Mouse (Mus musculus): ENCODE results near the gene Trpm3. TPM values are rescaled to one million over a fixed set of nuclear protein-coding genes. Genes with fewer than 3 reads are reported as not detected.

Gene Trpm3
- polyA plus RNA-seq, 2 experiments = 0.03 TPM; not detected in 1

GRCm38 (mm10) chr19:22386890-22387289 lies 248.0 kb downstream of the Trpm3 start:
- TF ChIP-seq EP300 (IDR thresholded peaks at IDR 0.05; ENCODE audit: low read depth) (no peak), CTCF (IDR thresholded peaks at IDR 0.05; ENCODE audit: low read depth) (no peak)
- Histone ChIP-seq H3K9me3 (ENCODE audit: control insufficient read depth, low read length) (no peaks in the 10 kb centered on the region), H3K4me2 (ENCODE audit: low read depth) (no peak overlapping the region), H3K27me3 (ENCODE audit: control insufficient read depth, insufficient read depth, low read length) (no peaks in the 10 kb centered on the region), H3K9ac (replicated peaks) (no peak overlapping the region), H3K36me3 (replicated peaks; ENCODE audit: control insufficient read depth, insufficient read depth, low read depth) (no peaks in the 10 kb centered on the region), H3K27ac (no peak overlapping the region), H3K4me3 (ENCODE audit: insufficient read depth in 1 of 2, low read depth in 2 of 2, low read length in 2 of 2) (no peak overlapping the region), H3K4me1 (replicated peaks; ENCODE audit: control insufficient read depth in 2 of 2, insufficient read depth in 2 of 2, low read length in 1 of 2) (no peaks in the 10 kb centered on the region)
- 60% methylated on average over 3 of the region's 3 CpGs for WGBS (ENCODE audit: insufficient replicate concordance)
- no peak for ATAC-seq (ENCODE audit: insufficient read depth)
- no peak for DNase-seq (ENCODE audit: low read depth in 3 of 3, low spot score in 3 of 3)

- 63% methylated on average over 1 of the region's 1 CpGs for WGBS (ENCODE audit: insufficient replicate concordance)
- H3K4me2 ChIP-seq (ENCODE audit: low read depth) = no peak overlapping the region
- no peaks in the 10 kb centered on the region for H3K9me3 ChIP-seq (ENCODE audit: control insufficient read depth, low read length)
- no peak overlapping the region for H3K27ac ChIP-seq
- no peak overlapping the region for H3K9ac ChIP-seq (replicated peaks)
- DNase-seq (ENCODE audit: low read depth in 3 of 3, low spot score in 3 of 3) = no peak
- H3K4me1 ChIP-seq (replicated peaks; ENCODE audit: control insufficient read depth in 2 of 2, insufficient read depth in 2 of 2, low read length in 1 of 2) = no peaks in the 10 kb centered on the region
- ATAC-seq (ENCODE audit: insufficient read depth) = no peak
- H3K36me3 ChIP-seq (replicated peaks; ENCODE audit: control insufficient read depth, insufficient read depth, low read depth) = no peaks in the 10 kb centered on the region
- H3K27me3 ChIP-seq (ENCODE audit: control insufficient read depth, insufficient read depth, low read length) = no peaks in the 10 kb centered on the region
- no peak for TF ChIP-seq CTCF (IDR thresholded peaks at IDR 0.05; ENCODE audit: low read depth)
- TF ChIP-seq EP300 (IDR thresholded peaks at IDR 0.05; ENCODE audit: low read depth) = no peak
- H3K4me3 ChIP-seq (ENCODE audit: insufficient read depth in 1 of 2, low read depth in 2 of 2, low read length in 2 of 2) = no peak overlapping the region
Measured at GRCm38 (mm10) chr19:22394700-22395099, 255.9 kb downstream of the Trpm3 start.

GRCm38 (mm10) chr19:22404049-22404448 lies 265.2 kb downstream of the Trpm3 start:
- no peak for TF ChIP-seq EP300 (IDR thresholded peaks at IDR 0.05; ENCODE audit: low read depth)
- Histone ChIP-seq H3K9ac (replicated peaks) (no peak overlapping the region), H3K4me2 (ENCODE audit: low read depth) (no peak overlapping the region), H3K4me3 (ENCODE audit: insufficient read depth in 1 of 2, low read depth in 2 of 2, low read length in 2 of 2) (no peak overlapping the region), H3K27me3 (ENCODE audit: control insufficient read depth, insufficient read depth, low read length) (no peaks in the 10 kb centered on the region), H3K9me3 (ENCODE audit: control insufficient read depth, low read length) (no peaks in the 10 kb centered on the region), H3K36me3 (replicated peaks; ENCODE audit: control insufficient read depth, insufficient read depth, low read depth) (no peaks in the 10 kb centered on the region), H3K4me1 (replicated peaks; ENCODE audit: control insufficient read depth in 2 of 2, insufficient read depth in 2 of 2, low read length in 1 of 2) (no peaks in the 10 kb centered on the region), H3K27ac (no peak overlapping the region)
- DNase-seq (ENCODE audit: low read depth in 3 of 3, low spot score in 3 of 3) = no peak
- no peak for ATAC-seq (ENCODE audit: insufficient read depth)
- WGBS (ENCODE audit: insufficient replicate concordance) = 78% methylated on average over 3 of the region's 3 CpGs

DNA sequence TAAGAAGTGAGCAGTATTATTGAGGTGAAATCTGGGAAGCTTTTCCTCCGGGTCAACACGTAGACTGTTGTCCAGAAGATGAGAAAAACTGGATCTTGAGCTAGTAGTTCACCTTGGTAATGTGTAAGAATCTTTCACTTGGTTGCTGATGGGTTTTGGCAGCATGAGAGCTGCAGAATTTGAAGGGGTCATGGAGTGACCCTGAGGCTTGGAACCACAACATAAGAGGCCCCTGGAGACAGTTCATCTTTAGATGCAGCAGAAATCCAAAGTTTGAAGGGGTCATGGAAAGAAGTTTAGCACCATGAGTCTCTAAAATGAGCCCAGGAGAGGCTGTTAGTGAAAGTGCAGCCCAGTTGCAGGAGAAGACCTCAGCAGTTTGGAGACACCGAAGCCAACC lies 279.4 kb downstream of the Trpm3 start:
- Histone ChIP-seq H3K27ac (no peak overlapping the region), H3K4me3 (ENCODE audit: insufficient read depth in 1 of 2, low read depth in 2 of 2, low read length in 2 of 2) (no peak overlapping the region), H3K4me2 (ENCODE audit: low read depth) (no peak overlapping the region), H3K9me3 (ENCODE audit: control insufficient read depth, low read length) (no peaks in the 10 kb centered on the region), H3K4me1 (replicated peaks; ENCODE audit: control insufficient read depth in 2 of 2, insufficient read depth in 2 of 2, low read length in 1 of 2) (no peaks in the 10 kb centered on the region), H3K27me3 (ENCODE audit: control insufficient read depth, insufficient read depth, low read length) (no peaks in the 10 kb centered on the region), H3K9ac (replicated peaks) (no peak overlapping the region), H3K36me3 (replicated peaks; ENCODE audit: control insufficient read depth, insufficient read depth, low read depth) (no peaks in the 10 kb centered on the region)
- DNase-seq (ENCODE audit: low read depth in 3 of 3, low spot score in 3 of 3) = no peak
- TF ChIP-seq EP300 (IDR thresholded peaks at IDR 0.05; ENCODE audit: low read depth) = no peak
- TF ChIP-seq CTCF (IDR thresholded peaks at IDR 0.05; ENCODE audit: low read depth) = no peak
- 52% methylated on average over 3 of the region's 3 CpGs for WGBS (ENCODE audit: insufficient replicate concordance)
- no peak for ATAC-seq (ENCODE audit: insufficient read depth)

- H3K4me2 ChIP-seq (ENCODE audit: low read depth) = no peak overlapping the region
- no peaks in the 10 kb centered on the region for H3K4me1 ChIP-seq (replicated peaks; ENCODE audit: control insufficient read depth in 2 of 2, insufficient read depth in 2 of 2, low read length in 1 of 2)
- H3K9ac ChIP-seq (replicated peaks) = no peak overlapping the region
- DNase-seq (ENCODE audit: low read depth in 3 of 3, low spot score in 3 of 3) (no peak), ATAC-seq (ENCODE audit: insufficient read depth) (no peak)
- 55% methylated on average over 2 of the region's 2 CpGs for WGBS (ENCODE audit: insufficient replicate concordance)
- no peak overlapping the region for H3K4me3 ChIP-seq (ENCODE audit: insufficient read depth in 1 of 2, low read depth in 2 of 2, low read length in 2 of 2)
- no peaks in the 10 kb centered on the region for H3K27me3 ChIP-seq (ENCODE audit: control insufficient read depth, insufficient read depth, low read length)
- TF ChIP-seq CTCF (IDR thresholded peaks at IDR 0.05; ENCODE audit: low read depth) (no peak), EP300 (IDR thresholded peaks at IDR 0.05; ENCODE audit: low read depth) (no peak)
- H3K27ac ChIP-seq = no peak overlapping the region
- H3K36me3 ChIP-seq (replicated peaks; ENCODE audit: control insufficient read depth, insufficient read depth, low read depth) = no peaks in the 10 kb centered on the region
- no peaks in the 10 kb centered on the region for H3K9me3 ChIP-seq (ENCODE audit: control insufficient read depth, low read length)
Measured at GRCm38 (mm10) chr19:22437207-22437606, 298.4 kb downstream of the Trpm3 start.
